Mouse (Mus musculus) lung, postnatal 0 days (tissue): Measurements from ENCODE around the gene Iqgap2. TPM values are rescaled to one million over a fixed set of nuclear protein-coding genes. Genes with fewer than 3 reads are reported as not detected.
A peak's percentile ranks its signal among the peaks of the same experiment; 100 is the strongest.

Experiments used
- ATAC-seq: fragments of 200-750 bp; cut with Nextera tagmentation; 2 replicates; pipeline ENCODE4 v1.8.0; 2017; ENCODE audit warnings: moderate library complexity
- DNase-seq: peaks from one replicate; pipeline ENCODE4 v3.0.0-alpha.2; 2016; ENCODE audit warnings: low spot score
- H3K27ac ChIP-seq: fragments of 300-500 bp; sonication (generic); 2 replicates; pipeline ENCODE4 v1.5.1; 2014; ENCODE audit warnings: antibody characterized with exemption, mild to moderate bottlenecking, low read length, mixed read lengths
- H3K27me3 ChIP-seq: fragments of 300-500 bp; sonication (generic); replicated peaks from 2 replicates; pipeline ENCODE4 v1.6.1; 2014; ENCODE audit warnings: low read length, mixed read lengths; ENCODE audit not compliant: insufficient read depth
- H3K36me3 ChIP-seq: fragments of 300-500 bp; sonication (generic); 2 replicates; pipeline ENCODE4 v1.6.1; 2014; ENCODE audit warnings: low read length, mixed read lengths; ENCODE audit not compliant: insufficient read depth
- H3K4me1 ChIP-seq: fragments of 300-500 bp; sonication (generic); 2 replicates; pipeline ENCODE4 v1.6.1; 2014; ENCODE audit warnings: antibody characterized with exemption, low read depth, low read length, mixed read lengths; ENCODE audit not compliant: insufficient read depth
- H3K4me2 ChIP-seq: fragments of 300-500 bp; sonication (generic); replicated peaks from 2 replicates; pipeline ENCODE4 v1.6.1; 2014; ENCODE audit warnings: low read depth, mild to moderate bottlenecking, low read length, moderate library complexity, mixed read lengths
- H3K4me3 ChIP-seq: fragments of 300-500 bp; sonication (generic); 2 replicates; pipeline ENCODE4 v1.5.1; 2014; ENCODE audit warnings: low read depth, low read length
- H3K9ac ChIP-seq: fragments of 300-500 bp; sonication (generic); replicated peaks from 2 replicates; pipeline ENCODE4 v1.6.1; 2014; ENCODE audit warnings: low read depth, mild to moderate bottlenecking
- H3K9me3 ChIP-seq: fragments of 300-500 bp; sonication (generic); 2 replicates; pipeline ENCODE4 v1.6.1; 2016; ENCODE audit warnings: low read length, mixed read lengths
- CTCF ChIP-seq: IDR thresholded peaks from 2 replicates; pipeline ENCODE4 v1.5.1; 2016; ENCODE audit warnings: antibody characterized with exemption, mild to moderate bottlenecking
- EP300 ChIP-seq: IDR thresholded peaks from 2 replicates; pipeline ENCODE4 v1.6.1; 2016; ENCODE audit warnings: antibody characterized with exemption, mild to moderate bottlenecking, control low read depth
- WGBS: fragments of 180-500 bp; shearing (Covaris S2); extraction: QIAGEN DNeasy Blood & Tissue Kit; methylation state at CpG from one replicate; pipeline ENCODE4 v1.1.7; 2014; 5-methylcytosine and 5-hydroxymethylcytosine counted together
- polyA plus RNA-seq: library from polyadenylated mRNA; unstranded; fragments of >200 nt; fragmentation: Nextera tagmentation; extraction: Ambion mirVana; gene quantifications from 2 replicates; pipeline ENCODE4 v1.2.1, GENCODE M21; 2015

Gene Iqgap2
- polyA plus RNA-seq, 1 experiment from 2014 or later = 2.7 TPM

DNA sequence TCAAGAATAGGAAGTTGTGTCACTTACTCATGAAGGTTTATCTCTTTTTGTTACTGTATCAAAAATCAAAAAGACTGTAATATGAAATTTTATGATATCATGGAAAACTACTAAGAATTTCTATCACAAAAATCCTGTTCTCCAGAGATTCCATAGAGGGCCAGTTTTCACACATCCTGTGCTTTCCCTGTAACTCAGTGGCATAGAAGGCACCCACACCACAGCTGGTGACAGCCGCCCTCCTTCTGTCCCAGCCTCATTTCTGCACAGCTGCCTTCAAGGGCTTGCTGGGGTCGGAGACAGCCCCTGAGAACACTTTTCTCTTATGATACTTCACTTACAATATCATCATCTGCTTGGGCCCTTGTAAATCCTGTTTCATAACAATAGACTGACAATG is 131.9 kb downstream of the Iqgap2 start:
- peaks cover 4% of the 10 kb centered on the region; the same call in 1 of the 2 replicates for H3K4me1 ChIP-seq

GRCm38 (mm10) chr13:95754285-95754684 is 137.4 kb downstream of the Iqgap2 start:
- H3K27ac ChIP-seq = no peak overlapping the region
- H3K4me2 ChIP-seq = no peak overlapping the region
- no peak overlapping the region for H3K9ac ChIP-seq
- no peak for DNase-seq
- H3K4me1 ChIP-seq = no peaks in the 10 kb centered on the region
- no peaks in the 10 kb centered on the region for H3K9me3 ChIP-seq
- ATAC-seq = no peak
- no peaks in the 10 kb centered on the region for H3K36me3 ChIP-seq
- no peak overlapping the region for H3K4me3 ChIP-seq
- WGBS = 81% methylated on average over 5 of the region's 5 CpGs
- H3K27me3 ChIP-seq = no peaks in the 10 kb centered on the region
- TF ChIP-seq EP300 (no peak), CTCF (no peak)

More for the DNA sequence above, 131.9 kb downstream of the Iqgap2 start:
- ATAC-seq (no peak), DNase-seq (no peak)
- Histone ChIP-seq H3K27ac (no peak overlapping the region), H3K9me3 (no peaks in the 10 kb centered on the region), H3K9ac (no peak overlapping the region), H3K36me3 (no peaks in the 10 kb centered on the region), H3K4me3 (no peak overlapping the region), H3K4me2 (no peak overlapping the region), H3K27me3 (no peaks in the 10 kb centered on the region)
- TF ChIP-seq EP300 (no peak), CTCF (no peak)
- 81% methylated on average over 2 of the region's 2 CpGs for WGBS

GRCm38 (mm10) chr13:95752386-95752785 is 139.3 kb downstream of the Iqgap2 start:
- WGBS = 73% methylated on average over 9 of the region's 9 CpGs

DNA sequence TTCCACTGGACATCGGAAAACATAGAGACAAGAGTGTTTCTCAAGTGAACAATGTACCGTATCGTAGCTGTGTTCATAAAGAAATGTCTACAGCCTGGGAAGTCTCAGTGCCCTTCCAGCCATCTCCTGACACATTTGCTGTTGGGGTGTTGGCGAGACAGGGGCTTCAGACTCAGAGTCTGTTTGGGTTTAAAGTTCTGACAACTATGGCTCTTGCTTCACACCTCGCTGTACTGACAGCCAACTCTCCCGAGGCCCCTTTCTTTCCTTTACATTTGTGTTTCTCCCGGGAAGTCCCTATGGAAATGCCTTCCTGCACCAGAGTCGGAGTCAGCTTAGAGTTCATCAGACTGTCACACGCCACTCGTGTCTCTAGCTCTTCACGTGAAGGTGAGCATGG is 144.2 kb downstream of the Iqgap2 start:
- H3K9me3 ChIP-seq = no peaks in the 10 kb centered on the region
- H3K4me1 ChIP-seq = peaks cover 5% of the 10 kb centered on the region; the same call in 1 of the 2 replicates
- ATAC-seq (no peak), DNase-seq (peak; percentile 16)
- H3K36me3 ChIP-seq = no peaks in the 10 kb centered on the region
- H3K27ac ChIP-seq = no peak overlapping the region
- no peak overlapping the region for H3K4me3 ChIP-seq
- H3K27me3 ChIP-seq = no peaks in the 10 kb centered on the region
- H3K4me2 ChIP-seq = no peak overlapping the region
- 54% methylated on average over 11 of the region's 11 CpGs for WGBS
- TF ChIP-seq CTCF (no peak), EP300 (no peak)
- H3K9ac ChIP-seq = no peak overlapping the region

More at GRCm38 (mm10) chr13:95752386-95752785, 139.3 kb downstream of the Iqgap2 start:
- DNase-seq = no peak
- Histone ChIP-seq H3K4me2 (no peak overlapping the region), H3K27me3 (no peaks in the 10 kb centered on the region), H3K9me3 (no peaks in the 10 kb centered on the region), H3K27ac (no peak overlapping the region), H3K4me1 (no peaks in the 10 kb centered on the region), H3K36me3 (no peaks in the 10 kb centered on the region), H3K4me3 (no peak overlapping the region), H3K9ac (no peak overlapping the region)
- ATAC-seq = no peak
- TF ChIP-seq EP300 = no peak
- no peak for TF ChIP-seq CTCF

DNA sequence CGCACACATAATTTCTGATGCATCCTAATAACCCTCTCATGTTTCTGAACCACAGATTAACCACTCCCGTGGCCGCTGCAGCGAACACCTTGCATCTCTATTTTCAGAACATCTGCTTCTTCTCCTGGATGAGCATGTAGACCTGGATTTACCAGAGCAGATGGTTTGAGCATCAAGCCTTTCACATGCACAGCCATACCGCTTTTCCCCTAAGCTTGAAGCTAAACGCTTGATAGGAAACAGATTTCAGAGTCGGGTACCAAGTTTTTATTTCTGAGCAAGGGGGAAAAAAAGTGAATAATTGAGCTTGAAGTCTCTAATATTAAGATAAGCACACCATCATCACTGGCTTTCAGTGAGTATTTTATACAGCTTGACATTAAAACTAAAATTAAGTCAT is 144.6 kb downstream of the Iqgap2 start:
- Histone ChIP-seq H3K4me1 (peaks cover 5% of the 10 kb centered on the region; the same call in 1 of the 2 replicates), H3K9me3 (no peaks in the 10 kb centered on the region), H3K4me3 (no peak overlapping the region), H3K36me3 (no peaks in the 10 kb centered on the region), H3K4me2 (no peak overlapping the region), H3K27me3 (no peaks in the 10 kb centered on the region), H3K27ac (no peak overlapping the region), H3K9ac (no peak overlapping the region)
- DNase-seq (no peak), ATAC-seq (no peak)
- TF ChIP-seq CTCF (no peak), EP300 (no peak)
- WGBS = 69% methylated on average over 7 of the region's 7 CpGs

- 8% methylated on average over 6 of the region's 6 CpGs for WGBS
- TF ChIP-seq EP300 (no peak), CTCF (peak; percentile 81)
- ATAC-seq (peak; percentile 42; the same call in 1 of the 2 replicates), DNase-seq (peak; percentile 48)
- H3K9ac ChIP-seq = no peak overlapping the region
- H3K4me3 ChIP-seq = no peak overlapping the region
- no peaks in the 10 kb centered on the region for H3K27me3 ChIP-seq
- H3K4me1 ChIP-seq = peaks cover 5% of the 10 kb centered on the region; the same call in 1 of the 2 replicates
- H3K27ac ChIP-seq = no peak overlapping the region
- H3K9me3 ChIP-seq = no peaks in the 10 kb centered on the region
- H3K36me3 ChIP-seq = no peaks in the 10 kb centered on the region
- no peak overlapping the region for H3K4me2 ChIP-seq
Measured at GRCm38 (mm10) chr13:95746509-95746908, 145.2 kb downstream of the Iqgap2 start.

- Histone ChIP-seq H3K4me1 (peaks cover 5% of the 10 kb centered on the region; the same call in 1 of the 2 replicates), H3K9me3 (no peaks in the 10 kb centered on the region), H3K4me2 (no peak overlapping the region), H3K36me3 (no peaks in the 10 kb centered on the region), H3K9ac (no peak overlapping the region), H3K4me3 (no peak overlapping the region), H3K27me3 (no peaks in the 10 kb centered on the region), H3K27ac (no peak overlapping the region)
- ATAC-seq (peak; percentile 73), DNase-seq (peak; percentile 86)
- TF ChIP-seq CTCF (no peak), EP300 (no peak; the same call in none of the 2 replicates)
- WGBS = 53% methylated on average over 4 of the region's 4 CpGs
Measured at GRCm38 (mm10) chr13:95745451-95745850, 146.3 kb downstream of the Iqgap2 start.
